Mouse (Mus musculus) MEL (cell line): ENCODE results near the gene Tldc2.

ENCODE experiments used
- BHLHE40 ChIP-seq: IDR thresholded peaks from 2 replicates; pipeline ENCODE4 v1.6.1; 2012; ENCODE audit warnings: low read depth, mild to moderate bottlenecking, inconsistent platforms, low read length, improper control_type of control experiment, borderline replicate concordance
- CTCF ChIP-seq, 3 experiments: IDR thresholded peaks in 2 of 3; conservative IDR thresholded peaks in 1 of 3; 2 replicates each; pipeline ENCODE4 v1.5.1; 2011 to 2012; ENCODE audit warnings: low read length in 3 of 3, low read depth in 2 of 3, mild to moderate bottlenecking in 2 of 3, improper control_type of control experiment in 1 of 3, inconsistent platforms in 1 of 3, mixed read lengths in 1 of 3, moderate library complexity in 1 of 3; ENCODE audit not compliant: control insufficient read depth in 1 of 3, insufficient read depth in 1 of 3, poor library complexity in 1 of 3, severe bottlenecking in 1 of 3
- EP300 ChIP-seq, 2 experiments: IDR thresholded peaks; 2 replicates each; pipeline ENCODE4 v1.6.1; 2011; ENCODE audit warnings: improper control_type of control experiment in 2 of 2, low read length in 2 of 2, low read depth in 1 of 2, mild to moderate bottlenecking in 1 of 2
- GATA1 ChIP-seq: IDR thresholded peaks from 2 replicates; pipeline ENCODE4 v1.6.1; 2011; ENCODE audit warnings: low read depth, low read length, improper control_type of control experiment
- MEF2A ChIP-seq: IDR thresholded peaks from 2 replicates; pipeline ENCODE4 v1.6.1; 2014; ENCODE audit warnings: low read depth, mild to moderate bottlenecking, inconsistent platforms, low read length, improper control_type of control experiment; ENCODE audit not compliant: poor library complexity, insufficient replicate concordance, severe bottlenecking; ENCODE audit errors: extremely low read depth
- NELFE ChIP-seq: IDR thresholded peaks from 2 replicates; pipeline ENCODE4 v1.6.1; 2011; ENCODE audit warnings: low read depth, low read length, improper control_type of control experiment
- POLR2A ChIP-seq, 2 experiments: IDR thresholded peaks; 2 replicates each; pipeline ENCODE4 v1.6.1; 2011 to 2012; ENCODE audit warnings: low read length in 2 of 2, mild to moderate bottlenecking in 2 of 2, control low read depth in 1 of 2, improper control_type of control experiment in 1 of 2, low read depth in 1 of 2, moderate library complexity in 1 of 2; ENCODE audit not compliant: control insufficient read depth in 1 of 2, insufficient read depth in 1 of 2, poor library complexity in 1 of 2
- POLR2AphosphoS2 ChIP-seq: IDR thresholded peaks from 2 replicates; pipeline ENCODE4 v1.6.1; 2011; ENCODE audit warnings: low read length, improper control_type of control experiment
- TAL1 ChIP-seq: IDR thresholded peaks from 2 replicates; pipeline ENCODE4 v1.6.1; 2012; ENCODE audit warnings: mild to moderate bottlenecking, inconsistent platforms, low read length, moderate library complexity, mixed read lengths
- UBTF ChIP-seq: IDR thresholded peaks from 2 replicates; pipeline ENCODE4 v1.6.1; 2012; ENCODE audit warnings: low read depth, mild to moderate bottlenecking, inconsistent platforms, low read length, improper control_type of control experiment, moderate library complexity, borderline replicate concordance; ENCODE audit not compliant: insufficient read depth
- USF1 ChIP-seq: IDR thresholded peaks from 2 replicates; pipeline ENCODE4 v1.6.1; 2014; ENCODE audit warnings: low read depth, mild to moderate bottlenecking, inconsistent platforms, low read length, improper control_type of control experiment, moderate library complexity
- ZKSCAN1 ChIP-seq: IDR thresholded peaks from 2 replicates; pipeline ENCODE4 v1.6.1; 2012; ENCODE audit warnings: low read depth, mild to moderate bottlenecking, inconsistent platforms, low read length, improper control_type of control experiment, moderate library complexity
- ZMIZ1 ChIP-seq: IDR thresholded peaks from 2 replicates; pipeline ENCODE4 v1.6.1; 2012; ENCODE audit warnings: low read depth, mild to moderate bottlenecking, inconsistent platforms, low read length, improper control_type of control experiment, moderate library complexity
- ZNF384 ChIP-seq: IDR thresholded peaks from 2 replicates; pipeline ENCODE4 v1.6.1; 2012; ENCODE audit warnings: low read depth, mild to moderate bottlenecking, inconsistent platforms, low read length, improper control_type of control experiment

DNA sequence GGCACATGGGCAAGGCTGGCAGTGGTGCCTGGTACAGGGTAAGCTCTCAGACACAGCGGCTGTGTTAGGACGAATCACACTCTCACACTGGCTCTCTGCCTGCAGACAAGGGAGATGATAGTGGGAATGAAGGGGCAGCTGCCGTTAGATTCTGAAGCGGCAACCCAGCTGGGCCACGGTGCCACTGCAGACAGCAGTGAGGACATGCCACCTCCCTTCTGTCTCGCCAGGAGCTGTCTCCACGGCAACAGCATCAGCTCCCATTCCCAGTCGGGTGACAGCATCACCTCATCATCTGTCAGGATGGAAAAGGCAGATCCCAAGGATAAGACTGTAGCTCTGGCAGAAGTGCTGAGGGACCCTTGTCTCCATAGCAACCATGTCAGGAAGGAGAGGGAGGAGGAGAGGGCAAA, 37.0 kb upstream of the Tldc2 start:
- TF ChIP-seq GATA1: no peak
- TF ChIP-seq CTCF (IDR thresholded peaks at IDR 0.05 in 2 of 3, conservative IDR thresholded peaks at IDR 0.05 in 1 of 3; ENCODE audit: control insufficient read depth in 1 of 3, insufficient read depth in 1 of 3, low read depth in 2 of 3, low read length in 3 of 3, poor library complexity in 1 of 3, severe bottlenecking in 1 of 3): no peak
- no peak for TF ChIP-seq POLR2A (IDR thresholded peaks at IDR 0.05; ENCODE audit: control insufficient read depth in 1 of 2, insufficient read depth in 1 of 2, low read depth in 1 of 2, low read length in 2 of 2, poor library complexity in 1 of 2)
- TF ChIP-seq EP300 (IDR thresholded peaks at IDR 0.05; ENCODE audit: low read depth in 1 of 2, low read length in 2 of 2): no peak
- TF ChIP-seq POLR2AphosphoS2: no peak
- no peak for TF ChIP-seq BHLHE40
- no peak for TF ChIP-seq ZKSCAN1
- no peak for TF ChIP-seq ZMIZ1
- TF ChIP-seq USF1: no peak
- TF ChIP-seq MEF2A: no peak
- TF ChIP-seq UBTF: no peak
- TF ChIP-seq TAL1: no peak
- TF ChIP-seq NELFE: no peak
- TF ChIP-seq ZNF384: no peak
